Mouse (Mus musculus): ENCODE data around the gene Plxna4.

The Plxna4 gene

GRCm38 (mm10) chr6:32540155-32540554 lies 47.8 kb downstream of the Plxna4 start:
- DNase-seq (ENCODE audit: low read depth) = no peak

GRCm38 (mm10) chr6:32533962-32534740 lies 53.8 kb downstream of the Plxna4 start:
- no peak for DNase-seq (ENCODE audit: low read depth)

GRCm38 (mm10) chr6:32528081-32528570 lies 59.9 kb downstream of the Plxna4 start:
- no peak for DNase-seq (ENCODE audit: low read depth)

- no peak for DNase-seq (ENCODE audit: low read depth)
Measured at GRCm38 (mm10) chr6:32527518-32527917, 60.5 kb downstream of the Plxna4 start.

GRCm38 (mm10) chr6:32526762-32527161 lies 61.2 kb downstream of the Plxna4 start:
- DNase-seq (ENCODE audit: low read depth) = no peak

GRCm38 (mm10) chr6:32520097-32520496 lies 67.9 kb downstream of the Plxna4 start:
- DNase-seq (ENCODE audit: low read depth) = no peak

- DNase-seq (ENCODE audit: low read depth) = no peak
Measured at GRCm38 (mm10) chr6:32518617-32519016, 69.4 kb downstream of the Plxna4 start.

- DNase-seq (ENCODE audit: low read depth) = no peak
Measured at GRCm38 (mm10) chr6:32514096-32514495, 73.9 kb downstream of the Plxna4 start.

- DNase-seq (ENCODE audit: low read depth) = no peak
Measured at GRCm38 (mm10) chr6:32512010-32512409, 76.0 kb downstream of the Plxna4 start.

- peak; percentile 17 for DNase-seq (ENCODE audit: low read depth)
Measured at GRCm38 (mm10) chr6:32510924-32511323, 77.1 kb downstream of the Plxna4 start.

- no peak for DNase-seq (ENCODE audit: low read depth)
Measured at GRCm38 (mm10) chr6:32510491-32510890, 77.5 kb downstream of the Plxna4 start.

GRCm38 (mm10) chr6:32509046-32509445 lies 78.9 kb downstream of the Plxna4 start:
- no peak for DNase-seq (ENCODE audit: low read depth)

- DNase-seq (ENCODE audit: low read depth) = no peak
Measured at GRCm38 (mm10) chr6:32504963-32505362, 83.0 kb downstream of the Plxna4 start.

GRCm38 (mm10) chr6:32501186-32501585 lies 86.8 kb downstream of the Plxna4 start:
- peak; percentile 37 for DNase-seq (ENCODE audit: low read depth)

- no peak for DNase-seq (ENCODE audit: low read depth)
Measured at GRCm38 (mm10) chr6:32498106-32498505, 89.9 kb downstream of the Plxna4 start.

GRCm38 (mm10) chr6:32496109-32496508 lies 91.9 kb downstream of the Plxna4 start:
- DNase-seq (ENCODE audit: low read depth) = no peak

- DNase-seq (ENCODE audit: low read depth) = no peak
Measured at GRCm38 (mm10) chr6:32495532-32495931, 92.5 kb downstream of the Plxna4 start.

- DNase-seq (ENCODE audit: low read depth) = no peak
Measured at GRCm38 (mm10) chr6:32493557-32493956, 94.4 kb downstream of the Plxna4 start.

- DNase-seq (ENCODE audit: low read depth) = no peak
Measured at GRCm38 (mm10) chr6:32487121-32487520, 100.9 kb downstream of the Plxna4 start.

GRCm38 (mm10) chr6:32482469-32482868 lies 105.5 kb downstream of the Plxna4 start:
- DNase-seq (ENCODE audit: low read depth) = no peak

GRCm38 (mm10) chr6:32480741-32481140 lies 107.3 kb downstream of the Plxna4 start:
- no peak for DNase-seq (ENCODE audit: low read depth)

GRCm38 (mm10) chr6:32479765-32480164 lies 108.2 kb downstream of the Plxna4 start:
- DNase-seq (ENCODE audit: low read depth) = no peak

- peak; percentile 70 for DNase-seq (ENCODE audit: low read depth)
Measured at GRCm38 (mm10) chr6:32479193-32479758, 108.7 kb downstream of the Plxna4 start.

- peak; percentile 20 for DNase-seq (ENCODE audit: low read depth)
Measured at GRCm38 (mm10) chr6:32475958-32476357, 112.0 kb downstream of the Plxna4 start.

Measured in NIH3T3 (cell line).